Mouse (Mus musculus) bone marrow macrophage, adult 2 months (primary cell): ENCODE results near the gene Nrxn1. TPM values are rescaled to one million over a fixed set of nuclear protein-coding genes. Genes with fewer than 3 reads are reported as not detected.

Experiments used
- H3K27ac ChIP-seq: 2 replicates; pipeline ENCODE4 v1.5.1; 2012; ENCODE audit warnings: low read depth, low read length; ENCODE audit not compliant: insufficient read depth
- H3K4me1 ChIP-seq: 2 replicates; pipeline ENCODE4 v1.6.1; 2012; ENCODE audit warnings: low read length; ENCODE audit not compliant: control insufficient read depth, insufficient read depth
- H3K4me3 ChIP-seq: 2 replicates; pipeline ENCODE4 v1.5.1; 2012; ENCODE audit warnings: mild to moderate bottlenecking, low read length, moderate library complexity; ENCODE audit not compliant: insufficient read depth
- CTCF ChIP-seq: IDR thresholded peaks from 2 replicates; pipeline ENCODE4 v1.5.1; 2012; ENCODE audit warnings: low read depth, mild to moderate bottlenecking, low read length, moderate library complexity
- POLR2A ChIP-seq: IDR thresholded peaks from 2 replicates; pipeline ENCODE4 v1.6.1; 2012; ENCODE audit warnings: mild to moderate bottlenecking, low read depth, low read length, borderline replicate concordance
- polyA plus RNA-seq: library from polyadenylated mRNA; stranded (reverse); fragments of >200 nt; gene quantifications from 2 replicates; pipeline ENCODE4 v1.2.4, GENCODE M21; 2012; ENCODE audit not compliant: missing spikeins, insufficient read depth, insufficient read length

Gene Nrxn1
- polyA plus RNA-seq, 1 experiment: not detected

- Histone ChIP-seq H3K27ac (no peak overlapping the region), H3K4me1 (no peaks in the 10 kb centered on the region), H3K4me3 (no peak overlapping the region)
- TF ChIP-seq CTCF (no peak), POLR2A (no peak)
Measured at GRCm38 (mm10) chr17:90994247-90994646, 98.6 kb downstream of the Nrxn1 start.

- no peak overlapping the region for H3K27ac ChIP-seq
- no peak overlapping the region for H3K4me3 ChIP-seq
- no peak for TF ChIP-seq CTCF
- no peaks in the 10 kb centered on the region for H3K4me1 ChIP-seq
Measured at GRCm38 (mm10) chr17:90990747-90991146, 102.1 kb downstream of the Nrxn1 start.

- TF ChIP-seq POLR2A (no peak), CTCF (no peak)
- Histone ChIP-seq H3K4me3 (no peak overlapping the region), H3K4me1 (no peaks in the 10 kb centered on the region), H3K27ac (no peak overlapping the region)
Measured at GRCm38 (mm10) chr17:90962904-90963531, 129.9 kb downstream of the Nrxn1 start.

- H3K27ac ChIP-seq: no peak overlapping the region
- no peak overlapping the region for H3K4me3 ChIP-seq
- no peak for TF ChIP-seq CTCF
- no peak for TF ChIP-seq POLR2A
- no peaks in the 10 kb centered on the region for H3K4me1 ChIP-seq
Measured at GRCm38 (mm10) chr17:90955221-90955620, 137.7 kb downstream of the Nrxn1 start.

GRCm38 (mm10) chr17:90934929-90935328 is 157.9 kb downstream of the Nrxn1 start:
- TF ChIP-seq CTCF (no peak), POLR2A (no peak)
- Histone ChIP-seq H3K27ac (no peak overlapping the region), H3K4me3 (no peak overlapping the region), H3K4me1 (no peaks in the 10 kb centered on the region)

DNA sequence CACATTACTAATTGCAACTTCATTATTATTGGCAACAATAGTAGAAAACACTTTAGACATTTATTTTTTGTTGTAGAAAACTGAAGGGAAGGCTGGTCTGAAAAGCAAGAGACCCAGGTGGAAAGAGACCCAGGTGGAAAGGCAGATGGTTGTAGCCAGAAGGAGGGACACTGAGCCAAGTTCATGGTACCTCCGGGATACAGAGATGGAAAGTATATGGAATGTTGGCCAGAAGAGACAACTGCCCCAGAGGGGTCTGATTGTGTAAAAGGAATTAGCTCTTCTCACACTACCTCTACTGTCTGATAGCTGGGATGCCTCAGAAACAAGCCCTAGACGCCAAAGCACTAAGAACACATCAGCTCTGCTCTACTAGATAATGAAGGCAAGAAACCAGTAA is 179.6 kb downstream of the Nrxn1 start:
- Histone ChIP-seq H3K4me1 (no peaks in the 10 kb centered on the region), H3K4me3 (no peak overlapping the region), H3K27ac (no peak overlapping the region)
- TF ChIP-seq POLR2A (no peak), CTCF (no peak)

DNA sequence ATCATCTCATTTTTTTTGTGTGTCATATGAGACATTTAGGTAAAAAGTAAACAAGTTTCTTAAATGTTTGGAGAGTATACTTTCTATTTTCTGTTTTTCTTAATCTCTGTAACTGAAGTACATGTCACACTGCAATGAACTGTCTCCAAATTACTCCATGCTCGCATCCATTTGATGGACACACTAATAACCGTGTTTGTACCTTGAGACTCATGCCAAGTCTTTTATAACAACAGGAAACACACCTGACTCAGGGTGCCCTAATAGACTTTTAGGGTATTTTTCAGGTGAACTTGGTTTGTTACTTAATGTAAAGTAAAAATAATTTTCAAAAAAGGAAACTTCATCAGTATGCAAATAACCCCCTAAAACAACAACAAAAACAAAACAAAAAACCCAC is 180.1 kb downstream of the Nrxn1 start:
- Histone ChIP-seq H3K4me1 (no peaks in the 10 kb centered on the region), H3K4me3 (no peak overlapping the region), H3K27ac (no peak overlapping the region)
- TF ChIP-seq POLR2A (no peak), CTCF (no peak)

DNA sequence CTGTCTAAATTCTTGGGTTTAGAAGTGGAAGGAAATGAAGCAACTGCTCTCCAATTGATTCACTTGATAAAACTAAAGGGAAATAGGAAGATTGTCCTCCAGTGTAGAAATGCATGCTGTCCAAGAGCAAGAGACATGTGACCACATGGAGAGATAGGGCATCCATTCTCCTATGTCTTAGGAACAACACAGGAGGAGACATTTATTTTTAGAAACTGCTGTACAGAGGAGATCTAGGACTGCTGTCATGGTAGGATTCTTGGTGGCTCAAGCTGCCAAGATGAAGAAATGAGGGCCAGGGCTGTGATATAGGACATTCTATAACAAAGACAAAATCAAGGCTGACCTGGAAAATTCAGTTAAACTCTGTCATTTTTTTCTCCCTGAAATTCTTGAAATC is 180.5 kb downstream of the Nrxn1 start:
- no peaks in the 10 kb centered on the region for H3K4me1 ChIP-seq
- no peak for TF ChIP-seq CTCF
- no peak for TF ChIP-seq POLR2A

DNA sequence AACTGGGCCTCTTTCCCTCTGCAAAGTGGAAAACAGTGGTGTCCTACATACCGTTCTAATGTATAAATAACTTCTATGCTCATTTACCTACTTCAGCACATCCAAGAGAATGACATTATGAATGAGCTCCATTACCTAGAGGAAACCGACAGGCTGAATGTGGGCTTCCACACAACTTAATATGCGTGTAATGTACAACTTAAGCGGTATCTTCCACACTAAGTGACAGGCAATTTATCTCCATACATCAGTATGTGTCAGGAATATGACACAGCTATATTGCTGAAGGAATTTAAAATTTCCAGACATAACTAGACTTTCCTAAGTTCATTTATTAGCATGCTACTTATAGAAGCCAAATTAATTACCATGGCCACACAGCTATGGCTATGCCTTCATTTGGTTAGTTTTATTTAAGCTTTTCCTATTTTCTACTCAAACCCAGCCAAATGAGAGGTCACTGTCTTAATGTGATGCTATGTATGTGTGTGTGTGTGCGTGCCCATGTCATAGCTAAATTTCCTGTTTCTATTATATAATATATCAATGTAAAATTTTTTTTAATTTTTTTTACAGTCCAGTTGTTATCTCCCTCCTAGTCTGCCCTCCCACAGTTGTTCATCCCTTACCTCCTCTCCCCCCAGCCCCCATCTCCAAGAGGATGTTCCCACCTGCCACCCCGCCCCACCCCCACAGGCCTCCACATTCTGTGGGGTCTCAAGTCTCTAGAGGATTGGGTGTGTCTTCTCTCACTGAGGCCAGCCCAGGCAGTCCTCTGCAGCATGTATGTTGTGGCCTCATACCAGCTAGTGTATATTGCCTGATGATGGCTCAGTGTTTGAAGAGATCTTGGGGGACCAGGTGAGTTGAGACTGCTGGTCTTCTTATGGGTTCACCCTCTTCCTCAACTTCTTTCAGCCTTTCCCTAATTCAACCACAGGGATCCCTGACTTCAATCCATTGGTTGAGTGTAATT is 186.5 kb downstream of the Nrxn1 start:
- Histone ChIP-seq H3K27ac (no peak overlapping the region), H3K4me1 (no peaks in the 10 kb centered on the region), H3K4me3 (no peak overlapping the region)
- TF ChIP-seq CTCF (no peak), POLR2A (no peak)

More for the DNA sequence above, 180.5 kb downstream of the Nrxn1 start:
- Histone ChIP-seq H3K27ac (no peak overlapping the region), H3K4me3 (no peak overlapping the region)

GRCm38 (mm10) chr17:90905143-90905542 is 187.7 kb downstream of the Nrxn1 start:
- TF ChIP-seq CTCF (no peak), POLR2A (no peak)
- H3K27ac ChIP-seq: no peak overlapping the region
- H3K4me3 ChIP-seq: no peak overlapping the region
- no peaks in the 10 kb centered on the region for H3K4me1 ChIP-seq
